Mouse (Mus musculus): Measurements from ENCODE around the gene Faap24. TPM values are rescaled to one million over a fixed set of nuclear protein-coding genes. Genes with fewer than 3 reads are reported as not detected.

The Faap24 gene
- polyA plus RNA-seq, 1 experiment from 2014 or later, result 15.4 TPM

- WGBS, result 51% methylated on average over 18 of the region's 18 CpGs
- no peaks in the 10 kb centered on the region for H3K4me1 ChIP-seq (replicated peaks; ENCODE audit: insufficient read depth, low read length)
- H3K9me3 ChIP-seq (replicated peaks; ENCODE audit: low read length), result no peaks in the 10 kb centered on the region
- DNase-seq (ENCODE audit: low spot score) (peak; percentile 9), ATAC-seq (replicated peaks; ENCODE audit: low FRiP score, low read depth) (no peak; the same call in 1 of the 2 replicates)
- no peak for TF ChIP-seq CTCF (IDR thresholded peaks at IDR 0.05; ENCODE audit: low read depth)
- H3K9ac ChIP-seq (ENCODE audit: low read depth, low read length), result no peak overlapping the region
- H3K27me3 ChIP-seq (ENCODE audit: insufficient read depth, low read length), result no peaks in the 10 kb centered on the region
- no peak overlapping the region for H3K4me3 ChIP-seq (replicated peaks; ENCODE audit: low read depth, low read length)
- H3K4me2 ChIP-seq (ENCODE audit: low read length), result no peak overlapping the region
- H3K27ac ChIP-seq, result no peak overlapping the region
- H3K36me3 ChIP-seq (ENCODE audit: insufficient read depth, low read length), result no peaks in the 10 kb centered on the region
Measured at GRCm38 (mm10) chr7:35347918-35348700, 48.5 kb downstream of the Faap24 start.

DNA sequence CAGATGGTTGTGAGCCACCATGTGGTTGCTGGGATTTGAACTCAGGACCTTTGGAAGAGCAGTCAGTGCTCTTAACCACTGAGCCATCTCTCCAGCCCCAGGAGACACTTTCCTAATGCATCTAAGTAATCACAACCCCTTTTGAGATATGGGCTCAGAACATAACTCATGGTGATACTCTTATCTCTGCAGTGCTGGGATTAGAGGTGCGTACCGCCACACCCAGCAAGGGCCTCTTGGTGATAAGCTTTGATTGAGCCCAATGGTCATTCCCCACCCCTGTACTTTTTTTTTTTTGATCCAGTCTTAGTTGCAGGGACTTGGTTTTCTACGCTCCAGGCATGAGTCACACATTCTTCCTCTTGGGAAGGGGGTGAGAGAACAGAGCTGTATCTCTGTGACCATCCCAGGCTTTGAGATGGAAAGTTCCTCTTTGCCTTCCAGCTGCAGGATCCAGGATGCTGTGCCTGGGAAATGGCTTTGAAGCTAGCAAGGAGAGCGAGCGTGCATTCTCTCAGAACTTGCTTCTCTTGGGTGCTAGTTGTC, 51.8 kb downstream of the Faap24 start:
- no peaks in the 10 kb centered on the region for H3K4me1 ChIP-seq (replicated peaks; ENCODE audit: insufficient read depth, low read length)
- no peaks in the 10 kb centered on the region for H3K9me3 ChIP-seq (replicated peaks; ENCODE audit: low read length)
- no peak overlapping the region for H3K9ac ChIP-seq (ENCODE audit: low read depth, low read length)
- DNase-seq (ENCODE audit: low spot score) (no peak), ATAC-seq (replicated peaks; ENCODE audit: low FRiP score, low read depth) (no peak)
- no peaks in the 10 kb centered on the region for H3K36me3 ChIP-seq (ENCODE audit: insufficient read depth, low read length)
- no peak overlapping the region for H3K27ac ChIP-seq
- no peak overlapping the region for H3K4me2 ChIP-seq (ENCODE audit: low read length)
- WGBS, result 93% methylated on average over 5 of the region's 5 CpGs
- no peaks in the 10 kb centered on the region for H3K27me3 ChIP-seq (ENCODE audit: insufficient read depth, low read length)
- no peak overlapping the region for H3K4me3 ChIP-seq (replicated peaks; ENCODE audit: low read depth, low read length)
- no peak for TF ChIP-seq CTCF (IDR thresholded peaks at IDR 0.05; ENCODE audit: low read depth)

DNA sequence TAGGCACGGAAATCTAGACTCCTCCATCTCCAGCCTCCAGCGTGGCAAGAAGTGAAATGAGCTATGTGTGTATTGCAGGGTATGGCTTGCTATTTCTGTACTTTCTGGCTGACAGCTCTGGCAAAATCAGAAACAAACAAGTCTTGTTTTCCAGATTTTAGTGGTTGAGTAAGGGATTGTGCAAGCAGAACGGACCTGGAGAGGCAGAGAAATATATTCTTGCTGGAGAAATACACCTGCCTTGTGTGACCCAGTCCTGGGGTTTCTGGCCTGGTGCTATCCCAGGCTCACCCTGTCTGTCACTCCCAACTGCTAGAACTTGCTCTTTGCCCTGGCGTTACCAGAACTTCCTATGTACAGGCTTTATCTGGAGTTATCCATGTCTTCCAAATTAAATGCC, 54.1 kb downstream of the Faap24 start:
- no peak for TF ChIP-seq CTCF (IDR thresholded peaks at IDR 0.05; ENCODE audit: low read depth)
- H3K4me3 ChIP-seq (replicated peaks; ENCODE audit: low read depth, low read length), result no peak overlapping the region
- no peak overlapping the region for H3K4me2 ChIP-seq (ENCODE audit: low read length)
- ATAC-seq (replicated peaks; ENCODE audit: low FRiP score, low read depth), result no peak
- no peak overlapping the region for H3K9ac ChIP-seq (ENCODE audit: low read depth, low read length)
- no peaks in the 10 kb centered on the region for H3K9me3 ChIP-seq (replicated peaks; ENCODE audit: low read length)
- H3K27me3 ChIP-seq (ENCODE audit: insufficient read depth, low read length), result no peaks in the 10 kb centered on the region
- no peak overlapping the region for H3K27ac ChIP-seq
- WGBS, result 57% methylated on average over 4 of the region's 4 CpGs
- DNase-seq (ENCODE audit: low spot score), result no peak
- H3K4me1 ChIP-seq (replicated peaks; ENCODE audit: insufficient read depth, low read length), result no peaks in the 10 kb centered on the region
- H3K36me3 ChIP-seq (ENCODE audit: insufficient read depth, low read length), result no peaks in the 10 kb centered on the region

Other genes starting within 250 kb of the Faap24 start
- 0.26 and 0.28 TPM in 2 replicates for gene Slc7a10, start 210.5 kb downstream of the Faap24 start, polyA plus RNA-seq (2015; fragmentation: Nextera tagmentation; extraction: Ambion mirVana)
- 3.7 and 4.1 TPM in 2 replicates for gene Lrp3, start 181.3 kb downstream of the Faap24 start, polyA plus RNA-seq (2015; fragmentation: Nextera tagmentation; extraction: Ambion mirVana)
- gene Gpatch1, start 78.4 kb downstream of the Faap24 start, polyA plus RNA-seq (2015; fragmentation: Nextera tagmentation; extraction: Ambion mirVana), result 17.0 and 17.6 TPM in 2 replicates
- gene Rhpn2, start 62.7 kb downstream of the Faap24 start, polyA plus RNA-seq (2015; fragmentation: Nextera tagmentation; extraction: Ambion mirVana), result 14.6 and 15.1 TPM in 2 replicates
- gene Cep89, start 199 bp upstream of the Faap24 start, polyA plus RNA-seq (2015; fragmentation: Nextera tagmentation; extraction: Ambion mirVana), result 32.2 and 34.1 TPM in 2 replicates
- 31.8 and 35.1 TPM in 2 replicates for gene Slc7a9, start 52.0 kb upstream of the Faap24 start, polyA plus RNA-seq (2015; fragmentation: Nextera tagmentation; extraction: Ambion mirVana)
- gene Tdrd12, start 140.9 kb upstream of the Faap24 start, polyA plus RNA-seq (2015; fragmentation: Nextera tagmentation; extraction: Ambion mirVana), result 0.38 and 0.62 TPM in 2 replicates
- gene Nudt19, start 159.5 kb upstream of the Faap24 start, polyA plus RNA-seq (2015; fragmentation: Nextera tagmentation; extraction: Ambion mirVana), result 135 and 138 TPM in 2 replicates
- 0.05 and 0.11 TPM in 2 replicates for gene Rgs9bp, start 188.7 kb upstream of the Faap24 start, polyA plus RNA-seq (2015; fragmentation: Nextera tagmentation; extraction: Ambion mirVana)
- 18.5 and 19.5 TPM in 2 replicates for gene Ankrd27, start 189.4 kb upstream of the Faap24 start, polyA plus RNA-seq (2015; fragmentation: Nextera tagmentation; extraction: Ambion mirVana)

Measured in kidney, postnatal 0 days (tissue).